Mouse (Mus musculus): ENCODE results near the gene Svip. TPM values are rescaled to one million over a fixed set of nuclear protein-coding genes. Genes with fewer than 3 reads are reported as not detected.

The Svip gene
- polyA plus RNA-seq, 1 experiment from 2014 or later = 13.8 TPM

GRCm38 (mm10) chr7:51964681-51965080 is 41.1 kb downstream of the Svip start:
- H3K4me3 ChIP-seq (replicated peaks; ENCODE audit: low read depth, low read length) = no peak overlapping the region
- H3K9ac ChIP-seq (ENCODE audit: low read depth, low read length) = no peak overlapping the region
- no peak for ATAC-seq (replicated peaks; ENCODE audit: low FRiP score, low read depth)
- TF ChIP-seq CTCF (IDR thresholded peaks at IDR 0.05; ENCODE audit: low read depth) = no peak
- WGBS = 72% methylated on average over 7 of the region's 7 CpGs
- no peak overlapping the region for H3K27ac ChIP-seq
- H3K4me2 ChIP-seq (ENCODE audit: low read length) = no peak overlapping the region
- H3K4me1 ChIP-seq (replicated peaks; ENCODE audit: insufficient read depth, low read length) = no peaks in the 10 kb centered on the region
- no peaks in the 10 kb centered on the region for H3K27me3 ChIP-seq (ENCODE audit: insufficient read depth, low read length)
- no peak for DNase-seq (ENCODE audit: low spot score)
- H3K9me3 ChIP-seq (replicated peaks; ENCODE audit: low read length) = no peaks in the 10 kb centered on the region
- H3K36me3 ChIP-seq (ENCODE audit: insufficient read depth, low read length) = no peaks in the 10 kb centered on the region

GRCm38 (mm10) chr7:51962219-51962952 is 43.4 kb downstream of the Svip start:
- ATAC-seq (replicated peaks; ENCODE audit: low FRiP score, low read depth) (no peak), DNase-seq (ENCODE audit: low spot score) (no peak)
- no peak overlapping the region for H3K27ac ChIP-seq
- H3K9ac ChIP-seq (ENCODE audit: low read depth, low read length) = no peak overlapping the region
- WGBS = 45% methylated on average over 10 of the region's 10 CpGs
- TF ChIP-seq CTCF (IDR thresholded peaks at IDR 0.05; ENCODE audit: low read depth) = no peak
- no peak overlapping the region for H3K4me2 ChIP-seq (ENCODE audit: low read length)
- H3K4me3 ChIP-seq (replicated peaks; ENCODE audit: low read depth, low read length) = no peak overlapping the region
- H3K4me1 ChIP-seq (replicated peaks; ENCODE audit: insufficient read depth, low read length) = no peaks in the 10 kb centered on the region
- no peaks in the 10 kb centered on the region for H3K27me3 ChIP-seq (ENCODE audit: insufficient read depth, low read length)
- no peaks in the 10 kb centered on the region for H3K36me3 ChIP-seq (ENCODE audit: insufficient read depth, low read length)
- H3K9me3 ChIP-seq (replicated peaks; ENCODE audit: low read length) = no peaks in the 10 kb centered on the region

- Histone ChIP-seq H3K4me1 (replicated peaks; ENCODE audit: insufficient read depth, low read length) (no peaks in the 10 kb centered on the region), H3K27ac (no peak overlapping the region), H3K36me3 (ENCODE audit: insufficient read depth, low read length) (no peaks in the 10 kb centered on the region), H3K27me3 (ENCODE audit: insufficient read depth, low read length) (no peaks in the 10 kb centered on the region), H3K9me3 (replicated peaks; ENCODE audit: low read length) (no peaks in the 10 kb centered on the region), H3K4me3 (replicated peaks; ENCODE audit: low read depth, low read length) (no peak overlapping the region), H3K9ac (ENCODE audit: low read depth, low read length) (no peak overlapping the region), H3K4me2 (ENCODE audit: low read length) (no peak overlapping the region)
- ATAC-seq (replicated peaks; ENCODE audit: low FRiP score, low read depth) = no peak
- WGBS = 66% methylated on average over 6 of the region's 6 CpGs
- TF ChIP-seq CTCF (IDR thresholded peaks at IDR 0.05; ENCODE audit: low read depth) = no peak
- DNase-seq (ENCODE audit: low spot score) = no peak
These were observed 45.0 kb downstream of the Svip start for GRCm38 (mm10) chr7:51960698-51961374.

DNA sequence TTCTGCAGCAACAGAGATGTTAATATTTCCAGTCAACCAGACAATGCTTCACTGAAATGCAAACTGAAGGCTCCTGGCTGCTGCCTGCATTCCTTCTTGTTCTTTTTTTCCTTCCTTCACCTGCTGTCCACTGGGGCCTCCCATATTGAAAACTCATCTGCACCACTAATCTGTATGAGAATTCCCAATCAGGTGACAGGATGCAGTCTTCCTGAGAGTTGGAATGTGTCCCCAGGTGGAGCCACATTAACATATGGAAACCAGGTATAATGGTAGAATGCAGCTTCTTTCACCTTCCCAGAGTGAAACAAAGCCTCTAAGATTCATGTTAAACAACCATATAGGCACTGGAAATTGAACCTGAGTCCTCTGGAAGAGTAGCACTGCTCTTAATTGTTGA is 48.1 kb downstream of the Svip start:
- Histone ChIP-seq H3K4me3 (replicated peaks; ENCODE audit: low read depth, low read length) (no peak overlapping the region), H3K4me2 (ENCODE audit: low read length) (no peak overlapping the region), H3K27me3 (ENCODE audit: insufficient read depth, low read length) (no peaks in the 10 kb centered on the region), H3K4me1 (replicated peaks; ENCODE audit: insufficient read depth, low read length) (no peaks in the 10 kb centered on the region), H3K9me3 (replicated peaks; ENCODE audit: low read length) (no peaks in the 10 kb centered on the region), H3K9ac (ENCODE audit: low read depth, low read length) (no peak overlapping the region), H3K27ac (no peak overlapping the region), H3K36me3 (ENCODE audit: insufficient read depth, low read length) (0 out of 2 replicates have a peak, but pooled peaks cover under 1% of the 10 kb centered on the region)
- no peak for DNase-seq (ENCODE audit: low spot score)
- no peak for ATAC-seq (replicated peaks; ENCODE audit: low FRiP score, low read depth)
- no peak for TF ChIP-seq CTCF (IDR thresholded peaks at IDR 0.05; ENCODE audit: low read depth)

DNA sequence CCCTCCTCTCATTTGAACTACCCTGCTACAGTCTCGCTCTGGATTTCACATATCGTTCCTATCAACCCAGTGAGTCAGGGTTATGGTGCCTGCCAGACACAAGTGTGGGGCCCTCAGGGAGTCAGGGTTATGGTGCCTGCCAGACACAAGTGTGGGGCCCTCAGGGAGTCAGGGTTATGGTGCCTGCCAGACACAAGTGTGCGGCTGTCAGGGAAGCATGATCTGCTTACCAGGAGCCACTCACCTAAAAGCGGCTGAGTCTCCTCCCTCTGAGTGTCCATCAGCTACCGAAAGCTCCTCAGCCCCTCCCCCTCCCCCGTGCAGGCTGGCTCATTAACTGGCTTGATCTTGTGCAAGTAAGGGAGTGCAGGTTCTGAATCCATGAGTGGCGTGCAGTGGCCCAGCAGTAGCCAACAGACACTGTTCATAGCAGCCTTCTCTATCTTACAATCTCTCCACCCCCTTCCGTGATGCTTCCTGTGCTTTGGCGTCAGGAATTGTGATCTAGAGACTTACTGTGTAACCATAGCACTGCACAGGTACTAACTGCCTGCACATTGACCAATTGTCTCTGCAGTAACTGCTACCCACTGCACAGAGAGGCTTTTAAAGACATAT is 50.3 kb downstream of the Svip start:
- ATAC-seq (replicated peaks; ENCODE audit: low FRiP score, low read depth) (0 out of 2 replicates have a peak, but pooled peaks have one; percentile 29), DNase-seq (ENCODE audit: low spot score) (no peak)
- no peak overlapping the region for H3K4me2 ChIP-seq (ENCODE audit: low read length)
- WGBS = 45% methylated on average over 9 of the region's 9 CpGs
- H3K27ac ChIP-seq = no peak overlapping the region
- no peaks in the 10 kb centered on the region for H3K27me3 ChIP-seq (ENCODE audit: insufficient read depth, low read length)
- no peaks in the 10 kb centered on the region for H3K9me3 ChIP-seq (replicated peaks; ENCODE audit: low read length)
- no peak overlapping the region for H3K4me3 ChIP-seq (replicated peaks; ENCODE audit: low read depth, low read length)
- H3K36me3 ChIP-seq (ENCODE audit: insufficient read depth, low read length) = 0 out of 2 replicates have a peak, but pooled peaks cover 2% of the 10 kb centered on the region
- H3K4me1 ChIP-seq (replicated peaks; ENCODE audit: insufficient read depth, low read length) = no peaks in the 10 kb centered on the region
- no peak overlapping the region for H3K9ac ChIP-seq (ENCODE audit: low read depth, low read length)
- no peak for TF ChIP-seq CTCF (IDR thresholded peaks at IDR 0.05; ENCODE audit: low read depth)

Other genes with a start within 250 kb of the Svip start
- gene Gas2, start 144.0 kb downstream of the Svip start, polyA plus RNA-seq (2015; fragmentation: Nextera tagmentation; extraction: Ambion mirVana) = 156 and 184 TPM in 2 replicates
- gene Fancf, start 143.8 kb downstream of the Svip start, polyA plus RNA-seq (2015; fragmentation: Nextera tagmentation; extraction: Ambion mirVana) = 10.1 and 12.5 TPM in 2 replicates
- not detected in 2 replicates for gene 1700015G11Rik, start 9.7 kb upstream of the Svip start, polyA plus RNA-seq (2015; fragmentation: Nextera tagmentation; extraction: Ambion mirVana)